Mouse (Mus musculus) urinary bladder, postnatal 10 days (tissue): ENCODE results near the gene E130218I03Rik.

Source experiments
- DNase-seq: peaks from one replicate; pipeline ENCODE4 v3.0.0; 2022; ENCODE audit warnings: low spot score

The E130218I03Rik gene

GRCm38 (mm10) chr4:134243516-134244250, at the start of gene E130218I03Rik:
Gene E130218I03Rik (plus strand): TSS chr4:134243662.
- no peak for DNase-seq

GRCm38 (mm10) chr4:134199371-134199770, 44.1 kb upstream of the E130218I03Rik start:
- no peak for DNase-seq

GRCm38 (mm10) chr4:134202904-134203303, 40.6 kb upstream of the E130218I03Rik start, which contains the start of gene Gm7534:
Gene Gm7534 (minus strand): TSS chr4:134203004.
- DNase-seq: no peak

GRCm38 (mm10) chr4:134203340-134203896, 40.0 kb upstream of the E130218I03Rik start:
- no peak for DNase-seq

- no peak for DNase-seq
Measured at GRCm38 (mm10) chr4:134206488-134207053, 36.9 kb upstream of the E130218I03Rik start.

- DNase-seq: no peak
Measured at GRCm38 (mm10) chr4:134222793-134223600, 20.5 kb upstream of the E130218I03Rik start.

GRCm38 (mm10) chr4:134227194-134227593, 16.3 kb upstream of the E130218I03Rik start, which contains the start of gene Catsper4:
Gene Catsper4 (minus strand): TSS chr4:134227383.
- no peak for DNase-seq

- no peak for DNase-seq
Measured at GRCm38 (mm10) chr4:134230431-134230830, 13.0 kb upstream of the E130218I03Rik start.

- no peak for DNase-seq
Measured at GRCm38 (mm10) chr4:134234876-134235275, 8.6 kb upstream of the E130218I03Rik start.

- DNase-seq: no peak
Measured at GRCm38 (mm10) chr4:134237582-134238278, 5.7 kb upstream of the E130218I03Rik start.

- peak; percentile 62 for DNase-seq
Measured at GRCm38 (mm10) chr4:134238279-134238651, 5.2 kb upstream of the E130218I03Rik start, which contains the start of gene Cnksr1. Gene Cnksr1 (minus strand): TSS chr4:134238399.

- no peak for DNase-seq
Measured at GRCm38 (mm10) chr4:134238686-134239085, 4.8 kb upstream of the E130218I03Rik start.

GRCm38 (mm10) chr4:134245148-134245843, 1.8 kb downstream of the E130218I03Rik start, which contains the start of gene Zfp593:
Gene Zfp593 (minus strand): TSS chr4:134245592.
- DNase-seq: peak; percentile 88

- no peak for DNase-seq
Measured at GRCm38 (mm10) chr4:134246256-134246655, 2.8 kb downstream of the E130218I03Rik start.

- no peak for DNase-seq
Measured at GRCm38 (mm10) chr4:134246719-134247258, 3.3 kb downstream of the E130218I03Rik start, which contains the start of gene Gm30191. Gene Gm30191 (plus strand): TSS chr4:134246935.

GRCm38 (mm10) chr4:134249651-134250050, 6.2 kb downstream of the E130218I03Rik start:
- no peak for DNase-seq

- DNase-seq: no peak
Measured at GRCm38 (mm10) chr4:134250116-134250929, 6.9 kb downstream of the E130218I03Rik start.

- no peak for DNase-seq
Measured at GRCm38 (mm10) chr4:134250930-134251240, 7.4 kb downstream of the E130218I03Rik start.

GRCm38 (mm10) chr4:134251241-134252130, 8.0 kb downstream of the E130218I03Rik start:
- no peak for DNase-seq
